Mouse (Mus musculus) testis, adult 2 months (tissue): ENCODE data around the gene Man1c1. TPM values are rescaled to one million over a fixed set of nuclear protein-coding genes. Genes with fewer than 3 reads are reported as not detected.

Experiments used
- H3K27ac ChIP-seq: fragments of 200-500 bp; 2 replicates; pipeline ENCODE4 v1.5.1; 2012; ENCODE audit warnings: low read depth, low read length; ENCODE audit not compliant: control insufficient read depth, insufficient read depth
- H3K27me3 ChIP-seq: fragments of 200-500 bp; 2 replicates; pipeline ENCODE4 v1.6.1; 2012; ENCODE audit warnings: mild to moderate bottlenecking, low read length, moderate library complexity; ENCODE audit not compliant: control insufficient read depth, insufficient read depth
- H3K36me3 ChIP-seq: fragments of 200-500 bp; 2 replicates; pipeline ENCODE4 v1.6.1; 2012; ENCODE audit warnings: mild to moderate bottlenecking, low read length; ENCODE audit not compliant: control insufficient read depth, insufficient read depth
- H3K4me1 ChIP-seq: fragments of 200-500 bp; 2 replicates; pipeline ENCODE4 v1.6.1; 2012; ENCODE audit warnings: low read length; ENCODE audit not compliant: control insufficient read depth, insufficient read depth
- H3K4me3 ChIP-seq: fragments of 200-500 bp; 2 replicates; pipeline ENCODE4 v1.5.1; 2012; ENCODE audit warnings: low read depth, mild to moderate bottlenecking, low read length, moderate library complexity, mixed read lengths; ENCODE audit not compliant: control insufficient read depth
- CTCF ChIP-seq: fragments of 200-500 bp; IDR thresholded peaks from 2 replicates; pipeline ENCODE4 v1.5.1; 2012; ENCODE audit warnings: low read depth, mild to moderate bottlenecking, inconsistent platforms, low read length, moderate library complexity; ENCODE audit not compliant: control insufficient read depth, insufficient read depth, insufficient replicate concordance
- POLR2A ChIP-seq: fragments of 200-500 bp; IDR thresholded peaks from 2 replicates; pipeline ENCODE4 v1.6.1; 2012; ENCODE audit warnings: low read depth, mild to moderate bottlenecking, inconsistent platforms, low read length, moderate library complexity; ENCODE audit not compliant: control insufficient read depth
- polyA plus RNA-seq: library from polyadenylated mRNA; depleted of rRNA; stranded (reverse); fragments of >200 nt; gene quantifications from 2 replicates; pipeline ENCODE4 v1.2.3, GENCODE M21; 2012

Gene Man1c1
- polyA plus RNA-seq, 1 experiment = 0.95 TPM

GRCm38 (mm10) chr4:134590227-134590926 lies 113.7 kb downstream of the Man1c1 start:
- no peak overlapping the region for H3K27ac ChIP-seq
- H3K4me1 ChIP-seq = no peaks in the 10 kb centered on the region; the same call in 1 of the 2 replicates
- peak; percentile 74; the same call in 1 of the 2 replicates for TF ChIP-seq CTCF
- no peak for TF ChIP-seq POLR2A
- no peaks in the 10 kb centered on the region for H3K27me3 ChIP-seq
- H3K36me3 ChIP-seq = no peaks in the 10 kb centered on the region
- H3K4me3 ChIP-seq = no peak overlapping the region

- Histone ChIP-seq H3K4me1 (no peaks in the 10 kb centered on the region; the same call in 1 of the 2 replicates), H3K36me3 (no peaks in the 10 kb centered on the region), H3K27me3 (no peaks in the 10 kb centered on the region), H3K27ac (no peak overlapping the region), H3K4me3 (no peak overlapping the region)
- TF ChIP-seq POLR2A (no peak), CTCF (no peak)
These were observed 114.3 kb downstream of the Man1c1 start for GRCm38 (mm10) chr4:134589786-134590185.

GRCm38 (mm10) chr4:134588951-134589350 lies 115.1 kb downstream of the Man1c1 start:
- Histone ChIP-seq H3K4me3 (no peak overlapping the region), H3K27me3 (no peaks in the 10 kb centered on the region), H3K4me1 (no peaks in the 10 kb centered on the region; the same call in 1 of the 2 replicates), H3K36me3 (no peaks in the 10 kb centered on the region), H3K27ac (no peak overlapping the region)
- no peak for TF ChIP-seq POLR2A
- no peak for TF ChIP-seq CTCF

- no peak for TF ChIP-seq CTCF
- no peak for TF ChIP-seq POLR2A
- Histone ChIP-seq H3K27ac (no peak overlapping the region), H3K4me1 (no peaks in the 10 kb centered on the region; the same call in 1 of the 2 replicates), H3K36me3 (no peaks in the 10 kb centered on the region), H3K4me3 (no peak overlapping the region), H3K27me3 (no peaks in the 10 kb centered on the region)
These were observed 115.8 kb downstream of the Man1c1 start for GRCm38 (mm10) chr4:134588287-134588686.

- no peak overlapping the region for H3K4me3 ChIP-seq
- H3K27me3 ChIP-seq = no peaks in the 10 kb centered on the region
- H3K4me1 ChIP-seq = no peaks in the 10 kb centered on the region; the same call in 1 of the 2 replicates
- H3K36me3 ChIP-seq = no peaks in the 10 kb centered on the region
- no peak overlapping the region for H3K27ac ChIP-seq
- no peak for TF ChIP-seq POLR2A
- TF ChIP-seq CTCF = no peak
These were observed 116.4 kb downstream of the Man1c1 start for GRCm38 (mm10) chr4:134587636-134588197.

GRCm38 (mm10) chr4:134586631-134587030 lies 117.5 kb downstream of the Man1c1 start:
- TF ChIP-seq POLR2A = no peak
- TF ChIP-seq CTCF = no peak
- no peak overlapping the region for H3K27ac ChIP-seq
- H3K36me3 ChIP-seq = no peaks in the 10 kb centered on the region

GRCm38 (mm10) chr4:134586126-134586525 lies 118.0 kb downstream of the Man1c1 start:
- Histone ChIP-seq H3K27ac (no peak overlapping the region), H3K27me3 (no peaks in the 10 kb centered on the region), H3K4me3 (no peak overlapping the region), H3K4me1 (no peaks in the 10 kb centered on the region; the same call in 1 of the 2 replicates), H3K36me3 (no peaks in the 10 kb centered on the region)
- no peak for TF ChIP-seq CTCF
- no peak for TF ChIP-seq POLR2A

More at GRCm38 (mm10) chr4:134586631-134587030, 117.5 kb downstream of the Man1c1 start:
- Histone ChIP-seq H3K4me1 (no peaks in the 10 kb centered on the region; the same call in 1 of the 2 replicates), H3K4me3 (no peak overlapping the region), H3K27me3 (no peaks in the 10 kb centered on the region)
